Mouse (Mus musculus): ENCODE results near the gene Lmod2.

DNA sequence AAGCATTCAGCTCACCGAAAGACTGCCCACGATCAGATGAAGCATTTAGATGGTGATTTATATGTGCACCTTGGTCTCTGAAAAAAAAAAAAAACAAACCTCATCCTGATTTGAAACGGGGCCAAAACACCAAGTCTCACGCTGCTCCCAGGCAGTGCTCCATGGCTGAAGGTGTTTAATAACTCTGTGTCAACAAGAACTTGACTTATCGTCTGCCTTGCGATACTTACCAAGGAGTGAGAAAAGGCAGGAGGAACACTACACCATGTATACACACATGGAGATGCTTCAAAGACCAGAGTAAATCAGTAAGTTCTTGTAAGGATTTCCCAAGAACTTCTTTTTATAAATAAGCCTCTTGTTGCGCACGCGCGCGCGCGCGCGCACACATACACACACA, 10.0 kb downstream of the Lmod2 start:
- no peak for TF ChIP-seq CTCF (IDR thresholded peaks at IDR 0.05)
- no peak for TF ChIP-seq EP300 (IDR thresholded peaks at IDR 0.05)

Measured in lung, postnatal 0 days (tissue).